Mouse (Mus musculus) stomach, postnatal 0 days (tissue): ENCODE results near the gene Crtac1.

Source experiments
- CTCF ChIP-seq: IDR thresholded peaks from 2 replicates; pipeline ENCODE4 v1.5.1; 2016; ENCODE audit warnings: antibody characterized with exemption, low read depth, mild to moderate bottlenecking, moderate library complexity
- EP300 ChIP-seq: optimal IDR thresholded peaks from 2 replicates; pipeline ENCODE3; 2016; ENCODE audit warnings: antibody characterized with exemption

DNA sequence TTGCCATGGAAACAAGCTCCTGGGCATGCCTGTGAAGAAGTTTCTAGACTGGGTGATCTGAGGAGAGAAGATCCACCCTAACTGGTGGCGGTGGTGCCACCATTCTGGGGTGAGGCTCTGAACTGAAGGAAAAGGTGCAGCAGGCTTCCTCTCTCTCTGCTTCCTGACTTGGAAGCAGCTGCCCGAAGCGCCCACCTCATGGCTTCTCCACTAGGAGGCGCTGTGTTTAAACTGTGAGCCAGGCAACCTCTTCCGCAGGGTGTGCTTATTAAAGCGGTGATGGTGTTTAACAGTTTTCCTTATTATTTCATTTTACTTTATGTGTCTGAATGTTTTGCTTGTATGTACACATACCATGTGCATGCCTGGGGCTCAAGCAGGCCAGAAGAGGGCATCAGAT lies 90.4 kb downstream of the Crtac1 start:
- TF ChIP-seq EP300 (no peak), CTCF (peak; percentile 59)
